8 mouse cellular contexts compared by ENCODE assay signal in the genomic region with DNA sequence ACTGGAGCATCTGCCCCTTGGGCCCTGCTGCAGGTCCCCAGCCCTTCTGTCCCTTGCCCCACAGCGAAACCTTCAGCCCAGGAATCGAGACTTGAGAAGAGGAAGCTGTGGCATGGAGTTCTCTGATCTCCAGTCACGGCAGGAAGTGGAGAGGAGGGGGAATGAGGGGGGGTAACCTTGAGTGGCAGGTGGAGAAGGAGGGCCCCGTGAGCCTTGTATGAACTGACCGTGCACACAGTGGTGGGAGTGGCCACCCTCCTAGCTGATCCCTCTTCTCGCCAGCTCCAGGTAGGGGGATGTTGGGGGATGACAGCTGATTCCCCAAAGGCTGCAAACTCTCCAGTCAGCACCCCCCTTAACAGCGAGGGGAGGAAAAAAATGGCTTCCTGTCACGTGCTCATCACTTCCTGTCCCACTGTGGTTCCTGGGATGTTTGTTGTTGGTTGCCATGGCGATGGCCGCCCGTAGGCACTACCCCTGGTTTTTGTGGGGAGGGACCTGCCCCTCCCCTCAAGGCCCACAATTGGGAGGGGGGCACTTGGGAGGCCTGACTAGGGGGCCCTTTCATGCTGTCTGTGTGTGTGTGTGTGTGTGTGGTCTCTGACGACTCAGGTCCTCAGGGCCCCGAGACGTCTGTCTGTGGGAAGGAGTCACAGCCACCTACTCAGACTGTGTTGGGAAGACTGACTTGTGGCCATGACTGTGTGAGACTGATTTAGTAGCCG. TPM values are rescaled to one million over a fixed set of nuclear protein-coding genes. Genes with fewer than 3 reads are reported as not detected.
DNase-seq lines count a peak whose midpoint lies in the region; ATAC-seq and TF ChIP-seq lines count a peak whose summit lies in the region.

No protein-coding gene starts in this region.

- H3K4me1 ChIP-seq in G1E (ENCODE audit: insufficient read depth, low read depth, low read length) = peaks cover 95% of the 10 kb centered on the region
- peaks cover 80% of the 10 kb centered on the region for H3K4me1 ChIP-seq in intestine, embryonic 16.5 days (ENCODE audit: control insufficient read depth, insufficient read depth, low read length)
- H3K4me1 ChIP-seq in liver, embryonic 15.5 days (replicated peaks) = peaks cover 94% of the 10 kb centered on the region
- peaks cover 88% of the 10 kb centered on the region for H3K4me1 ChIP-seq in thymus, adult 2 months (replicated peaks; ENCODE audit: control insufficient read depth, insufficient read depth, low read length)

- DNase-seq in 416B (ENCODE audit: low read depth) = peak; percentile 97
- DNase-seq in G1E (ENCODE audit: low spot score) = peak; percentile 84
- DNase-seq in embryo, embryonic 10 days (ENCODE audit: low spot score) = peak; percentile 92
- peak; percentile 99 for DNase-seq in naive thymus-derived CD4-positive, alpha-beta T cell, adult 2 months (ENCODE audit: low read depth)
- DNase-seq in thymus, adult 2 months = peak; percentile 91

- ATAC-seq in G1E (ENCODE audit: extremely low read depth, insufficient number of reproducible peaks, low FRiP score, poor library complexity, severe bottlenecking) = peak; percentile 57
- peak; percentile 55 for ATAC-seq in granulocyte monocyte progenitor cell, adult 5-6 weeks (replicated peaks; ENCODE audit: poor library complexity, severe bottlenecking)
- ATAC-seq in intestine, embryonic 16.5 days = peak; percentile 12; the same call in 1 of the 2 replicates
- no peak for ATAC-seq in liver, embryonic 15.5 days (ENCODE audit: insufficient read depth)

- H3K4me3 ChIP-seq in G1E (ENCODE audit: low read depth, low read length) = peak overlapping the region; percentile 81
- peak overlapping the region; percentile 47 for H3K4me3 ChIP-seq in intestine, embryonic 16.5 days (ENCODE audit: low read length)
- H3K4me3 ChIP-seq in liver, embryonic 15.5 days (replicated peaks) = peak overlapping the region; percentile 49
- peak overlapping the region; percentile 54 for H3K4me3 ChIP-seq in thymus, adult 2 months (ENCODE audit: control insufficient read depth, insufficient read depth, low read length)

- H3K36me3 ChIP-seq in G1E (replicated peaks) = peaks cover 49% of the 10 kb centered on the region
- H3K36me3 ChIP-seq in intestine, embryonic 16.5 days (ENCODE audit: control insufficient read depth, insufficient read depth, low read length) = no peaks in the 10 kb centered on the region
- no peaks in the 10 kb centered on the region for H3K36me3 ChIP-seq in liver, embryonic 15.5 days (replicated peaks)
- no peaks in the 10 kb centered on the region for H3K36me3 ChIP-seq in thymus, adult 2 months (ENCODE audit: control insufficient read depth, insufficient read depth, low read length)

- H3K9ac ChIP-seq in intestine, embryonic 16.5 days (ENCODE audit: low read depth, low read length) = peak overlapping the region; percentile 69
- peak overlapping the region; percentile 3; the same call in 1 of the 2 replicates for H3K9ac ChIP-seq in liver, embryonic 15.5 days

- no peak for TF ChIP-seq CTCF in G1E (IDR thresholded peaks at IDR 0.05; ENCODE audit: low read depth, low read length)
- no peak for TF ChIP-seq CTCF in thymus, adult 2 months (IDR thresholded peaks at IDR 0.05; ENCODE audit: borderline replicate concordance, control insufficient read depth, extremely low read depth, insufficient read depth, low read length, poor library complexity)

- TF ChIP-seq POLR2A in thymus, adult 2 months (IDR thresholded peaks at IDR 0.05; ENCODE audit: control insufficient read depth, extremely low read depth, insufficient read depth, low read length, poor library complexity) = no peak

- H3K9me3 ChIP-seq in G1E (replicated peaks) = no peaks in the 10 kb centered on the region
- H3K9me3 ChIP-seq in intestine, embryonic 16.5 days (ENCODE audit: control insufficient read depth, low read length) = no peaks in the 10 kb centered on the region
- no peaks in the 10 kb centered on the region for H3K9me3 ChIP-seq in liver, embryonic 15.5 days (replicated peaks)

- H3K4me2 ChIP-seq in intestine, embryonic 16.5 days (ENCODE audit: low read depth, low read length) = peak overlapping the region; percentile 90
- peak overlapping the region; percentile 68 for H3K4me2 ChIP-seq in liver, embryonic 15.5 days

- H3K27ac ChIP-seq in intestine, embryonic 16.5 days (ENCODE audit: low read length) = peak overlapping the region; percentile 95
- peak overlapping the region; percentile 77 for H3K27ac ChIP-seq in liver, embryonic 15.5 days (replicated peaks)
- H3K27ac ChIP-seq in thymus, adult 2 months (ENCODE audit: control insufficient read depth, insufficient read depth, low read length) = peak overlapping the region; percentile 88

- 6% methylated on average over 15 of the region's 15 CpGs for WGBS in intestine, embryonic 16.5 days
- WGBS in liver, embryonic 15.5 days (ENCODE audit: insufficient replicate concordance) = 4% methylated on average over 14 of the region's 15 CpGs
- under 1% methylated on average over 15 of the region's 15 CpGs for WGBS in thymus, adult 2 months

- no peaks in the 10 kb centered on the region for H3K27me3 ChIP-seq in G1E (ENCODE audit: insufficient read depth, low read length)
- no peaks in the 10 kb centered on the region for H3K27me3 ChIP-seq in intestine, embryonic 16.5 days (replicated peaks; ENCODE audit: control insufficient read depth, insufficient read depth, low read length)
- peaks cover 41% of the 10 kb centered on the region for H3K27me3 ChIP-seq in liver, embryonic 15.5 days
- no peaks in the 10 kb centered on the region for H3K27me3 ChIP-seq in thymus, adult 2 months (ENCODE audit: control insufficient read depth, insufficient read depth, low read length)

RNA-seq across cellular contexts. Expression of a gene that starts 14.4 kb away (rescaled TPM):
- total RNA-seq in G1E (2014; fragmentation: Nextera tagmentation) = 109 and 110 TPM in 2 replicates
- 16.9 and 17.1 TPM in 2 replicates for total RNA-seq in G1E (2017)
- 84.4 and 103 TPM in 2 replicates for polyA plus RNA-seq in G1E (2012)
- total RNA-seq in granulocyte monocyte progenitor cell, adult 5-6 weeks (2014; fragmentation: Nextera tagmentation) = 3.8 and 8.8 TPM in 2 replicates
- 1.9 and 3.1 TPM in 2 replicates for total RNA-seq in granulocyte monocyte progenitor cell, adult 5-6 weeks (2017)
- 28.2 and 31.2 TPM in 2 replicates for polyA plus RNA-seq in intestine, embryonic 16.5 days (2015; fragmentation: Nextera tagmentation; extraction: Ambion mirVana)
- polyA plus RNA-seq in liver, embryonic 15.5 days (2015; fragmentation: Nextera tagmentation; extraction: Ambion mirVana) = 4.4 and 4.5 TPM in 2 replicates
- polyA plus RNA-seq in thymus, adult 2 months (2012; rRNA removed) = 63.5 and 74.1 TPM in 2 replicates

RNA-seq across cellular contexts. Expression of a gene that starts 34.4 kb away (rescaled TPM):
- 60.7 and 84.9 TPM in 2 replicates for total RNA-seq in G1E (2014; fragmentation: Nextera tagmentation)
- total RNA-seq in G1E (2017) = 52.7 and 63.4 TPM in 2 replicates
- 3.4 and 4.1 TPM in 2 replicates for polyA plus RNA-seq in G1E (2012)
- 47.8 and 58.8 TPM in 2 replicates for total RNA-seq in granulocyte monocyte progenitor cell, adult 5-6 weeks (2014; fragmentation: Nextera tagmentation)
- 30.3 and 43.5 TPM in 2 replicates for total RNA-seq in granulocyte monocyte progenitor cell, adult 5-6 weeks (2017)
- 18.9 and 23.0 TPM in 2 replicates for polyA plus RNA-seq in intestine, embryonic 16.5 days (2015; fragmentation: Nextera tagmentation; extraction: Ambion mirVana)
- 54.6 and 58.0 TPM in 2 replicates for polyA plus RNA-seq in liver, embryonic 15.5 days (2015; fragmentation: Nextera tagmentation; extraction: Ambion mirVana)
- polyA plus RNA-seq in thymus, adult 2 months (2012; rRNA removed) = 8.4 and 12.2 TPM in 2 replicates

RNA-seq across cellular contexts. Expression of a gene that starts 40.8 kb away (rescaled TPM):
- total RNA-seq in G1E (2014; fragmentation: Nextera tagmentation) (not detected in 2 replicates), G1E (2017) (not detected in 2 replicates)
- polyA plus RNA-seq in G1E (2012) = not detected in 2 replicates
- total RNA-seq in granulocyte monocyte progenitor cell, adult 5-6 weeks (2014; fragmentation: Nextera tagmentation) = not detected in 2 replicates
- total RNA-seq in granulocyte monocyte progenitor cell, adult 5-6 weeks (2017) = 1.8 TPM in 1 of 2 replicates, not detected in the other
- 0.17 TPM in 1 of 2 replicates, not detected in the other for polyA plus RNA-seq in intestine, embryonic 16.5 days (2015; fragmentation: Nextera tagmentation; extraction: Ambion mirVana)
- polyA plus RNA-seq in liver, embryonic 15.5 days (2015; fragmentation: Nextera tagmentation; extraction: Ambion mirVana) = not detected in 2 replicates
- polyA plus RNA-seq in thymus, adult 2 months (2012; rRNA removed) = 1.3 and 1.9 TPM in 2 replicates
